Mouse (Mus musculus) ovary, postnatal 36 days (tissue): ENCODE measurements around the gene Lsm4.

Experiments
- DNase-seq: peaks from one replicate; pipeline ENCODE4 v3.0.0; 2022; ENCODE audit warnings: low spot score, mixed read lengths

Lsm4 gene

DNA sequence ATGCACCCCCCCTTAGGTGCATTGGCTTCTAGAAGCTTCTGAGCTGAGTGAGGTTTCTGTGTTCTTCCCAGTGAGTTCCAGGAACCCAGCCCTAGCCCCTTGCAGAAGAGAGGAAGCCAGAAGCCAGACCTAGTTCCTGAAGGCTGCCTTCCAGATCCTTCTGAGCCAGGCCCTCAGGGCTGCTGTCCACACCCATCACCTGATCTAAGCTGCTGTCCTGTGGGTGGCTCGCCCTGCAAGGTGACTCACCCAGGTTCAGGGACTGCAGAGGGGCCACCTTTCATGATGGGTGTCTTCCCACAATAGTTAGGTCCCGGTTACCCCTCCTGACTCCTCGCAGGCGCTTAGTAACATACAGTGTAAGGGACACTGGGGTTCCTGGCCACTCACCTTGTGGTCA is 6.4 kb downstream of the Lsm4 start:
- no peak for DNase-seq

DNA sequence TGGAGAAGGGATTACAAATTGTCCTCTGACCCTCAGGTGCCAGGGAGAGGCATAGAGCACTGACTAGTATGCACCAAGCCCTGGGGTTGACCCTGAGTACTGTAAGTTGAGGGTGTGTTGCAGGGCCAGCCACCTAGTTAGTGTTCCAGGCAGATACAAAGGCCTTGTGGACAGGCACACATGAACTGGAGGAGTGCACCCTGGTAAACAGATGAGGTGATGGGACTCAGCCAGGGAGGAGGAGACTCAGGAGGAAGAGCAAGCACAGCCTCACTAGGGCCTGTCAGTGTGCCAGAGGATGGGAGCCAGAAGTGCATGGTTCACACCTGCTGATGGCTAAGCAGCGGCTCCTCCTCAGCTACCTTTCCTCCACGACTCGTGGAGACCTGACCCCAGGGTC is 7.0 kb downstream of the Lsm4 start:
- DNase-seq = no peak

DNA sequence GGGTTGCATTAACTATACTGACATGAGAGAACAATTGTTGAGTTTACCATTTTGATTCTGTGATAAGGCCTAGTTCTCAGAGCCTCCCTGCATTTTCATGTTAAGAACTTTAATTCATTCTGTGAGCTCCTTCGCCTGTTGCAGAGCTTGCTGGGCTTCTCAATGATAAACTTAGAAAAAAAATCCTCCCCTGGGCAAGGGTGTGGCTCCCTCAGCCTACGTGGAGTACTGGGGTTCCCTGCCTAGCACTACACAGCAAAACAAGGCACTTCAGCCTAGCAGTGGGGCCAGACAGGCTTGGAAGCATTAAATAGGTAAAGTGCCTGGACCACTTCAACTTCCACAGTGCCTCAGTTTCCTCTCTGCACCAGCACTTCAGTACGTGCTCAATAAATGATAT is 8.4 kb downstream of the Lsm4 start:
- DNase-seq = no peak

DNA sequence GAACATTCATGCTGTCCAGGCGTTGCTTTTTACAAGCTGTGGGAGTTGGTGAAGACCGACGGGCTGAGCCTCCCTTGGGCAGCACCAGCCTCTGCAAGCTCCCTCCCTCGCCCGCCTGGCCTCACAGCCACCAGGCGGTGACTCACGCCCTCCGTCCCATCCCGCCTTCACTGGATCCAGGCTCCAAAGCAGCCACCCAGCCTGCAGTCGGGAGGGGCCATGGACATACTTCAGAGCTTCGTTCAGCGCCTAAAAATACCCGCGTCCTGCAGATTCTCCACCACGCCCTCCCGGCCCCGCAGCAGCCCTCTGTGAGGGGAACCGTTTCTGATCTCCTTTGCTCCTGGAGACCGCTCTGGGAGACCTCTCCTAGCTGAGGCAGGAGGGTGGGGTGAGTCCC is 9.1 kb downstream of the Lsm4 start:
- peak; percentile 68 for DNase-seq

DNA sequence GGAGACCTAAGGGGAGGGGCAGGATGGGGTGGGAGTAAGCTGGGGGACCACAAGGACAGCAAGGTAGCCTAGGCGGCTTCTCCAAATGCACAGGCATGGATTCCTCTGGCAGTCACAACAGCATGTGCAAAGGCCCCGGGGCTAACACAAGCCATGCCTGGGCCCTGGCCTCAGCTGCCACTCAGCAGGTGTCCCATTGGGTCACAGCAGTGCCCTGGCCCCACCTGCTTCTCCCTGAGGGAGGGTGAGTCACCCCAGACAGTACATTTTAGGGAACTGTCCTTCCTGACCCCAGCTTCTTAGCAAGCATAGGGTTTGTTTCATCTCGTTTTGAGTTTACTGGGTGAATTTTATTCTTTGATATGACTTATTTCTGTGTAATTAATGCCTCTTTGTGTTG is 9.6 kb downstream of the Lsm4 start:
- no peak for DNase-seq

DNA sequence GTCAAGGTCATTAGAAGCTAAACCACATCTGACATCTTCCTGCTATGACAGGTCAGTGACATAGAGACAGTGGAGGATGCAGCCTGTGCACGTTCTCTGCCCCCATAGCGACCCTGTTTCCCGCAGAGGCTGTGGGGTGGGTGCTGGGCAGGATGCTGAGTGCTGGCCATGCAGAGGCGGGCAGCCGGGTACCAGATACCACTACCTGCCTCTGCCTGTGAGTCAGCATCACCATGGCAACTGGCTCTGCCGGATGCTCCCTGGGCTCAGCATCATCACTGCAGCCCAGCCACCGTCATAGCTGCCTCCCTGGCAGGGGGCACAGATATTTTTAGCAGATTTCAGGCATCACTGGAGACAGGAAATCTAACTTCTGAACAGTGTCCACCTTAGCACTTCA is 11.2 kb downstream of the Lsm4 start:
- no peak for DNase-seq

DNA sequence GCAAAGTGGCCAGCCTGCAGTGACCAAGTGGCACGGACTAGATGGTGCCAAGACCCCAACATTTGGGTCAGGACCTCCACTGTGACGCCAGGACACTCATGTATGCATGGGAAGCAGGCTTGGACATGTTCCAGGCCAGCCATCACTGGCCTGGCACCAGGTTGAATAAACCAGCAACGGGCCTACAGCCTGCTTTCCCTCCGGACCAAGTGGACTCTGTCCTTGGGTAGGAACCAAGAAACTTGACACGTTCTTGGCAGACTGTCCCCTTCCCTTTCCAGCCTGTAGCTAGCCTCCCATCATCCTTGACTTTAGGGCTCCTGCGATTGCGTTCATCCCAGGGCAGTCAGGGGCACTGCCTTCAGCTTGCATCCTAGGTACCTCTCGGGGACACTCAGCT is 14.5 kb downstream of the Lsm4 start:
- peak; percentile 53 for DNase-seq

DNA sequence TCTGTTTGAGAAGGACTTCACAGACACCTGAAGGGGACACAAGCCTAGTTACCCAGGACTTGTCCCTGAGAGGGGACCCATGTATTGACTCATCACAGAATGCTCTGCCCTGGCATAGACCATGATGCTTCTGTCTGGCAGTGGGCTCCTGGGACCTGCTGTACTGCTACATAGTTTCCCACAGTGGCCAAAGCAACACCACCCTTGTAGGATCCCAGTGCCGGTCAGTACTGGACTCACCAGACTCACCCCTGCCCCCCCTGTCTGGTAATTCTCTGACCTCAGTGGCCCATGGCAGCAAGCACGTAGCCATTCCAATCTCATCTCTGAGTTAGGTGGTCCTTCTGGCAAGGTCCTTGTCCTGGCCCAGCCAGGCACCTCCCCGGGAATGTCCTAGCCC is 15.1 kb downstream of the Lsm4 start:
- no peak for DNase-seq

DNA sequence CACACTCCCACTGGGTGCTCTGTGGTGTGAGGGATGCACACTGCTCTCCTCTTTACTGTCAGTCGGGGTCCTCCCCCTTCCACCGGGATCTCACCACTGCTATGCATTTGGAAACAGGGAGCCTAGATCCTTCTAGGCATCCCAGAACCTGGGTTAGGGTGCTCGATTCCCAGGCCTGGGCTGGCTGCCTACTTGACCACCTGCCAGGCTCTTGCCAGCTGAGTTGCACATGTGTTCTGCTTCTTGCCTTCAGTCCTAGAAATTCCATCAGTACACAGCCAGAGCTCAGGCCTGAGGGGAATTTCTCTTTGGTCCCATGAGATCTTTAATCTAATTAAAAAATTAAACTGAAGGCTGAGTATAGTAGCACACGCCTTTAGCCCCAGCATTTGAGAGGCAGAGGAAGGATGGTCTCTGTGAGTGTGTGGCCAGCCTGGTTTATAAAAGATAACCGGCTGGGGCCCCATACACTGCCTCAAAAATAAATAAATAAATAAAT is 16.9 kb downstream of the Lsm4 start:
- no peak for DNase-seq

DNA sequence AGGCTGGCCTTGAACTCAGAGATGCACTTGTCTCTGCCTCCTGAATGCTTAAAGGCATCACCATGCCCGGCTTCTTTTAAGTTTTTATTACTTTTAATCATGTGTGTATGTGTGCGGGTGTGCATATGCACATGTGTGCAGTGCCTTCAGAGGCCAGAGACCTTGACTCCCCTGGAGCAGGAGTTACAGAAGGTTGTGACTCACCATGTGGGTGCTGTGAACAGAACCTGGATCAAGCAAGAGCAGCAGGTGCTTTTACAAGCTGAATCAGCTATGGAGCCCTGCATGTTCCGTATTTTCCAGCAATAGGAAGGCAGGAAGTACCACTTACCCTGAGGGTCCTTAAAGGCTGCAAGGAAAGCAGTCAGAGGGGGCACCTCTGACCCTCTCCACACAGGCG is 18.2 kb downstream of the Lsm4 start:
- DNase-seq = no peak

DNA sequence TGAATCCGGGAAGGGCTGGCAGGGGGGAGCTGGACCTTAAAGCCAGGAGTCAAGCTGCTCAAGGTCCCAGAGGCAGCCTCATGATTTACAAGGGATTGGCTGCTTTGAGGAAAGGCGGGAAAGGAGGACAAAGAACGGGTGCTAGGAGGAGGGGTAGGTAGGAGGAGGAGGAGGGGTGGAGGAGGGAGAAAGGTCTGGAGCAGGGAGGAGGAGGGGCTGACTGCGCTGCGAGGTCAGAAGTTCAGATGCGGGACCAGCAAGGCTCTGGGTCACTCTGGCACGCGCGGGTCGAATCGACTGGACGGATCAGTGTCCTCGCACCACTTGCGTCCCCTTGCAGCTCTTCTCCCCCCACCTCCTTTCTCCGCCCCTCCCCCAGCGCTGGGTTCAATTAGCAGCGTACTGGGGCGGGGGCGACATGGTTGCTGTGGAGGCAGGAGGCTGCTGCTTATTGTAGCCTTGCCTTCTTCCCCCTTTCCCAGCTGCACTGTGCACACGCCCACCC is 18.7 kb downstream of the Lsm4 start:
- DNase-seq = peak; percentile 44

DNA sequence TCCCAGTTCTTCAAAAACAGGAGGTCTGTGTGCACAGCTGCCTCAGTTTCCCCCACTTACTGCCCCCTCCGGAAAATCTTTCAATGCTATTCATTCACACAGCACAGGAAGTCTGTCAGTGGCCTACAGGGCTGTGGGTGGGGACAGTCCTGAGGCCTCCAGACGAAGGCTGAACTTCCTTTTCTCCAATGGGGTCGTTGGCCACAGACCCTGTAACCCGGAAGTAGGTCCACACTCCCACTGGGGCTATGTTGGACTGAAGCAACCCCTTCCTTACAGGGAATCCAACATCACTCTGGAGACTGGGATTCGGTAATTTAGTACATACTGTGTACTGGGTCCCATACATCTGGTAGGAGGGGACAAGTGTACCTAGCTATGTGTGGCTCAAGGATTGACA is 20.6 kb downstream of the Lsm4 start:
- DNase-seq = no peak

DNA sequence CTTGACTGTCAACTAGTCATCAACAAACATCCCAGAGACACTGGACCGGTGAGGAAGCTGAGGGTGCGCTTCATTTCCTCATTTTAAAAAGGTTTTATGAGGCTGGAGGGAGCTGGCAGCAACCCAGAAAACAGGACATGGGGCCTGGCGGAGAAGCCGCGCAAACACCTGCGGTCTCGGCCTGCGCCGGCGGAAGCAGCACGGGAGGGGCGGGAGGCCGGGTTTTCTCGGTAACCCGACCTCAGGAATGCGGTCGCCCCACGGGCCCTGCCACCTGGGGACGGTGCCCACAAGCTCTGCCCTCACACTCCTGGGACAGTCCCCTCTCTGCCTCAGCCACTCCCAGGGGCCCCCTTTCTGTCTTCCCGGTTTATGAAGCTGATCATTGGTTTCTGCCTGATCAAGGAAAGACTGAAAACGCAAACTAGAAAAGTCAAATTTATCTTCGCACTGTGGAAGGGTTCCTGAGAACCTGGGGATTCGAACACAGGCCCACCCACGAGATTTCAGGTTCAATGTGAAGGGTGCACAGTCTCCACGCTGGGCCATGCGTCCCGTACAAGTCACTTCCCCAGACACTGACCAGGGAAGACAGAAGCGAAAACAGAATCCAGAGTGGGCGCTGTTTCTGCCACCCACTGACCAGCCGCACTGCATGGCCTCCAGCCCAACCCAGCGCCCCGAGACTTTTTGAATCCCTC is 22.4 kb downstream of the Lsm4 start:
- DNase-seq = peak; percentile 57

DNA sequence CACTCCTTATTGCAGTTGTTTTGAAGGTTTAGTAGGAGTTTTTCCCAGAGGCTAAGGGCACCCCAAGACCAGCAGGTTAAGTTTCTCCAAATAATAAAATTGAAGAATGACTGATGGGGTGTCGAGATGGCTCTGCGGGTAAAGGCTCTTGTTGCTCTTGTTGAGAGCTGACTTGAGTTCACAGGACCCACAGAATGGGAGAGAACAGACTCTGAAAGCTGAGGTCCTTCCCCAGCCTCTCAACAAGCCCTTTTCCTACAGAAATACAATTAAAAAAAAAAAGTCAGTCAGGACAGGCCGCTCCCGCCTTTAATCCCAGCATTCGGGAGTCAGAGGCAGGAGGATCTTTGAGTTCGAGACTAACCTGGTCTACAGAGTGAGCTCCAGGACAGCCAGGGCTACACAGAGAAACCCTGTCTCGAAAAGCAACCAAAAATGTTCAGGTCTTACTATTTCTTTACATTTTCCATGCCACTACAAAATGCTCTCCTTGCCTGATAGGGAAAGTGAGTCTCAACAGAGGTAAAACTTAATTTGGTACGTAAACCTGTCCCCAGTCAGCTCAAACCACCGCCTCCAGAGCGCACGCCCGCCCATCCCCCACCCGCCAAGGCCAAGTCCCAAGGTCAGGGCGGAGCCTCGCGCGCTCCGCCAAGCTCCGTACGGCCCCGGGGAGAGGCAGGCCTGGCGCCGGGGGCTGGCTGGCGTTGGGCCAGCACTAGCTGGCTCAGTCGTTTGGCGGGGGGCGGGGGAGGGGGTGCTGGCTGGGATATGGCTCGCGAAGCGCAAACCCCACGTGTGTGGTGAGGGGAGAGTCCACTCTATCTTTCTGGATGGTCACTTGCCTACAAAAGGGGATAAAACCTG is 23.2 kb downstream of the Lsm4 start:
- peak; percentile 86 for DNase-seq

DNA sequence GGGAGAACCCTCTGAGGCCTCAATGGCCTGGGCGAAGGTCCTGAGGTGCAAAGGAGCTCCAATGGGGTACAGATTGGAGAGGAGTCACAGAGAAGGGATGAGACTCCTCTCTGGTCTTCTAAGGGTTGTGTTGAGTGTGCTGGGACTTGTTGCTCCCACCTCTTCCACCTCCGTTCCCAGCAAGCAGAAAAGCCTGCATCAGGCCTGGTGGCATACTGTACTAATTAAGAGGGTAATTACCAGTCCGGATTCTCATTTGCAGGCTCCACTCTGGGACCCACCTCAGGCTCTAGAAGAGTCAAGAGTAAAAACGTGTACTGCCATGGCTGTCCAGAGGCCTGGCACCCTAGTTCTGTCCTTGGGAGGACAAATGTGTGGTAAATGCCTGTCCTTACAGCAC is 23.9 kb downstream of the Lsm4 start:
- no peak for DNase-seq

DNA sequence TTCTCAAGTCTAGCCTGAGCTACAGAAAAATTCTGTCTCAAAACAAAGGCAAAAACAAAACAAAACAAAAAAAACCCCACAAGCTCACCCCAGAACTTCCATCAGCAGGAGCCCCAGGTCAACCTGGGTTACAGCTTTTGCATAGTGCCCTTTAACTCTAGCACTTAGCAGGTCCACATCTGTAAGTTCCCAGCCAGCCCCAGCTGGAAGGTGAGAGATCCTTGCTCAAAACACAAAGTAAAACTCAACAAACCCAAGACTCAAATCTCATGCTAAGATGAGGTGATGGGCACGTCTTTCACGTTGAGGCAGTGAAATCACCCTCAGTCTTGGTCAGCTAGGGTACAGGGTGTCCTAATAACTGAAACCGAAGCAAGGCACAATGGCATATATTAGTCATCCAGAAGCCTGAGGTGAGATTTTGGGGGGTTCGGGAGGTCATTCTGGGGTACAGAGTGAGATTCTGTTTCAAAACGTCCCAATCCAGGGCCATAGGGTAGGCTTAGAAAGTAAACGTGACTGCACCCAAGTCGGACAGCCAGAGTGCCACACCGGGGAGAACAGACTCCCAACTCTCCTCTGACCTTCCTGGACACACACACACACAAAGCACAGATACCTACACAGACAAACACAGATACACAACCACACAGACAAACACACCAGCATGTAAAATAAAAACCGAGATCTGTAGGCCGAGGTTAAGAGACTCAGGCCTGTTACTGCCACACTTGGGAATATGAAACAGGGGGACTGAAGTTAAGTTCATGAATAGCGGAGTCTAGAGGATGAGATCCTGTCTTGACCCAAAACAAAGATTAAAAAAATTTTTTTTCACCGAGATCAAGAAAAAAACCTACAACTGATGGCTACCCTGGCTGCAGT is 24.6 kb downstream of the Lsm4 start:
- no peak for DNase-seq

DNA sequence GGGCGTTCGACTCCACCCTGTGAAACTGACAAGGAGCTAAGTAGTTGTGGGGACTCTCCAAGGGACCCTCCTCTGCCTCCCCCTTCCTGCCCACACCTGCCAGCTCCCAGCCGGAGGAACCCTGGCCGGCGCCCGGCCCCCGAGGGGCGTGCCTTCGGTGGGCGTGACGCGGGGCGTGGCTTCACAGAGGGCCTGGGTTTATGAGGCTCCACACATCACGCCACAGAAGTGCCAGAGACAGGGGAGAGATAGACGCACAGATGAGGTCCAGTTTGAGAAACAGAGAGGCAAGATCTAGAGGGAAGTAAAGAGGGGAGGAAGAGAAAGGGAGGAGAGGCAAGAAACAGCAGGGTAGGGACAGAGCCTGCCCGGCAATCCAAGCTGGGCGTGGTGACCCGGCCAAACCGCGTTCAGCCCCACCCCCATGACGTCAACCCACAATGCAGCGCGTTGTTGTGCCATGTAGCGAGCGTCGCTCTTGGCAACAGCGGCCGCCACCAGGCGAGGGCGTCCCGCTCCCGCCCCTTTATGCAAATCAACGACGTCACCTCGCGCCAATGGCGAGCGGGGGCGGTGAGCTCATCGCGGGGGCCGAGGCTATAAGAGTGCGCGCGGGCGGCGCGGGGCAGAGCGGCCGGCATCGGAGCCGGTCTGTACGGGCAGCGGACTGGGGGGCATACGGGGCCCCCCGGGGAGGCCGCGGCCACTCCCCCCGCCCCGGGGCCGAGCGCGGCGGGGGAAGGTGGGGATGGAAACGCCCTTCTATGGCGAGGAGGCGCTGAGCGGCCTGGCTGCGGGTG is 25.5 kb downstream of the Lsm4 start, which contains the start of gene Jund:
TSS of gene Jund (plus strand) at position 640 of the 800 bp plus-strand sequence.
- peak; percentile 99 for DNase-seq

DNA sequence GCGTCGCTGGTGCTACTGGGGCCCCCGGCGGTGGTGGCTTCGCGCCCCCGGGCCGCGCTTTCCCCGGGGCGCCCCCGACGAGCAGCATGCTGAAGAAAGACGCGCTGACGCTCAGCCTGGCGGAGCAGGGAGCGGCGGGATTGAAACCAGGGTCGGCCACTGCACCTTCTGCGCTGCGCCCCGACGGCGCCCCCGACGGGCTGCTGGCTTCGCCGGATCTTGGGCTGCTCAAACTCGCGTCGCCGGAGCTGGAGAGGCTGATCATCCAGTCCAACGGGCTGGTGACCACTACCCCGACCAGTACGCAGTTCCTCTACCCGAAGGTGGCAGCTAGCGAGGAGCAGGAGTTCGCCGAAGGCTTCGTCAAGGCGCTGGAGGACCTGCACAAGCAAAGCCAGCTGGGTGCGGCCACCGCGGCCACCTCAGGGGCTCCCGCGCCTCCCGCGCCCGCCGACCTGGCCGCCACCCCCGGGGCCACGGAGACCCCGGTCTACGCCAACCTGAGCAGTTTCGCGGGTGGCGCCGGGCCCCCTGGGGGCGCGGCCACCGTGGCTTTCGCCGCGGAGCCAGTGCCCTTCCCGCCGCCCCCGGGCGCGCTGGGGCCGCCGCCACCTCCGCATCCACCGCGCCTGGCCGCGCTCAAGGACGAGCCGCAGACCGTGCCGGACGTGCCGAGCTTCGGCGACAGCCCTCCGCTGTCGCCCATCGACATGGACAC is 26.2 kb downstream of the Lsm4 start:
- no peak for DNase-seq

DNA sequence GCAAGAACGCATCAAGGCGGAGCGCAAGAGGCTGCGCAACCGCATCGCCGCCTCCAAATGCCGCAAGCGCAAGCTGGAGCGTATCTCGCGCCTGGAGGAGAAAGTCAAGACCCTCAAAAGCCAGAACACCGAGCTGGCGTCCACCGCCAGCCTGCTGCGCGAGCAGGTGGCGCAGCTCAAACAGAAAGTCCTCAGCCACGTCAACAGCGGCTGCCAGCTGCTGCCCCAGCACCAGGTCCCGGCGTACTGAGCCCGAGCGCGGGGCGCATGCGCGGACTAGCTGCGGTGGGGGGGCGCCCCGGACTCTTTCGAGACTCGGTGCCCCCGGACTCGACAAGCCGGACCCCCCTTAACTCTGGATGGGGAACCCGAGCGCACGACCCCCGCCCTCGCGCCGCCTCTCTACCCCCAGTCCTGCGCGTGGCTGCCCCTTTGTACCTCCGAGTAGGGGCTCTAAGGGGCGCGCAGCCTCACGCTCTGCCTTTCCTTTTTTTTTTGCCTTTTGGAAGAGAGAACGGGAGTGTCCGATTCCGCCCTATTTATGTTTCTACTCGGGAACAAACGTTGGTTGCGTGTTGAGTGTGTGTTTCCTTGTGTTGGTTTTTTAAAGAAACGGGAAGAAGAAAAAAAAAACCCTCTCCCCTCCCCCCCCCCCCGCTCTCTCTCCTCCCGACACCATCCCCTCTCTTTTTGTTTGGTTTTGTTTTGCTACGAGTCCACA is 26.9 kb downstream of the Lsm4 start:
- DNase-seq = peak; percentile 84

DNA sequence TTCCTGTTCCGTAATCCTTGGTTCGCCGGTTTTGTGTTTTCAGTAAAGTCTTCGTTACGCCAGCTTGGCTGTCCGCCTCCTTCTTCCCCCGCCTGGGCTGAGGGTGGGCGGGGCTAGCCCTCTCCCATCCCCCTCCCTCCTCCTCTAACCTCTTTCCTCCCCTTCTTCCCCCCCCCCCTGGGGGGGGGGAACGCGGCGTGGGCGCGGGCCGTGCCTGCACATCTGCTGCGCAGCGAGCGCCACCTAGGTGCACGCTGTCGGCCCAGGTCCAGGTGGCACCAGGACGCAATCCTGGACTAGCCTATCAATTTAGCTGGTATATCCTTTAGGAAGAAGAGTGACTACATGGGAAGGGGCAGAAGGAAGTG is 27.5 kb downstream of the Lsm4 start:
- DNase-seq = peak; percentile 93
